Mouse (Mus musculus): ENCODE data around the gene Jmy.
"Not testable (repeated sequence)": the region's sequence is repeated elsewhere in the genome, so short reads cannot be mapped to it uniquely, and the experiment has no call there.

Gene Jmy

GRCm38 (mm10) chr13:93499167-93499972 is at the start of gene Jmy:
Jmy (minus strand) TSS chr13:93499808.
- peak; percentile 74 to 80 for DNase-seq (ENCODE audit: low spot score in 2 of 2)

GRCm38 (mm10) chr13:93547641-93548040 is 48.0 kb upstream of the Jmy start:
- no peak for DNase-seq (ENCODE audit: low spot score in 2 of 2)

GRCm38 (mm10) chr13:93546011-93546410 is 46.4 kb upstream of the Jmy start:
- no peak for DNase-seq (ENCODE audit: low spot score in 2 of 2)

GRCm38 (mm10) chr13:93544274-93544673 is 44.7 kb upstream of the Jmy start:
- DNase-seq (ENCODE audit: low spot score in 2 of 2) = no peak

GRCm38 (mm10) chr13:93539311-93539710 is 39.7 kb upstream of the Jmy start:
- no peak for DNase-seq (ENCODE audit: low spot score in 2 of 2)

GRCm38 (mm10) chr13:93518753-93519319 is 19.2 kb upstream of the Jmy start:
- no peak for DNase-seq (ENCODE audit: low spot score in 2 of 2)

GRCm38 (mm10) chr13:93517223-93517622 is 17.6 kb upstream of the Jmy start:
- DNase-seq (ENCODE audit: low spot score in 2 of 2) = no peak

GRCm38 (mm10) chr13:93514000-93514795 is 14.6 kb upstream of the Jmy start:
- no peak for DNase-seq (ENCODE audit: low spot score in 2 of 2)

GRCm38 (mm10) chr13:93510447-93511180 is 11.0 kb upstream of the Jmy start:
- DNase-seq (ENCODE audit: low spot score in 2 of 2) = peak; percentile 17 to 19

- not testable (repeated sequence) for DNase-seq (ENCODE audit: low spot score in 2 of 2)
These were observed 7.3 kb upstream of the Jmy start for GRCm38 (mm10) chr13:93506920-93507319.

- DNase-seq (ENCODE audit: low spot score in 2 of 2) = no peak
These were observed 2.1 kb upstream of the Jmy start for GRCm38 (mm10) chr13:93501724-93502123.

GRCm38 (mm10) chr13:93499973-93500633 is 495 bp upstream of the Jmy start:
- DNase-seq (ENCODE audit: low spot score in 2 of 2) = no peak

GRCm38 (mm10) chr13:93498211-93499166 is 1.1 kb downstream of the Jmy start:
- DNase-seq (ENCODE audit: low spot score in 2 of 2) = peak; percentile 20 to 23

- DNase-seq (ENCODE audit: low spot score in 2 of 2) = no peak
These were observed 2.6 kb downstream of the Jmy start for GRCm38 (mm10) chr13:93496977-93497376.

- DNase-seq (ENCODE audit: low spot score in 2 of 2) = no peak
These were observed 11.1 kb downstream of the Jmy start for GRCm38 (mm10) chr13:93488510-93488909.

GRCm38 (mm10) chr13:93487734-93488133 is 11.9 kb downstream of the Jmy start:
- DNase-seq (ENCODE audit: low spot score in 2 of 2) = no peak

GRCm38 (mm10) chr13:93484276-93484675 is 15.3 kb downstream of the Jmy start:
- no peak for DNase-seq (ENCODE audit: low spot score in 2 of 2)

- DNase-seq (ENCODE audit: low spot score in 2 of 2) = no peak
These were observed 18.5 kb downstream of the Jmy start for GRCm38 (mm10) chr13:93481110-93481509.

- DNase-seq (ENCODE audit: low spot score in 2 of 2) = no peak
These were observed 21.3 kb downstream of the Jmy start for GRCm38 (mm10) chr13:93478344-93478743.

GRCm38 (mm10) chr13:93468355-93468754 is 31.3 kb downstream of the Jmy start:
- no peak for DNase-seq (ENCODE audit: low spot score in 2 of 2)

Measured in frontal cortex, postnatal 14 days (tissue).